ENCODE assay signal across 15 mouse cellular contexts in genomic region chr5:14360446-14360845, GRCm38 (mm10).
"Had no signal": no experiment of that assay in that cellular context is flagged by ENCODE, and none has a peak within 500 bp of the region (broad histone marks: within the 10 kb centered on the region; RNA-seq: fewer than 3 reads in every experiment).

No protein-coding gene starts in this region.

- H3K4me2 ChIP-seq: liver, embryonic 13.5 days; neural tube, embryonic 15.5 days had no signal

- H3K36me3 ChIP-seq: liver, embryonic 13.5 days; midbrain, embryonic 10.5 days; neural tube, embryonic 15.5 days had no signal

- H3K9ac ChIP-seq: liver, embryonic 13.5 days; liver, postnatal 0 days; neural tube, embryonic 15.5 days had no signal

- ATAC-seq: liver, postnatal 0 days had no signal

- H3K9me3 ChIP-seq: liver, embryonic 13.5 days; midbrain, embryonic 10.5 days; neural tube, embryonic 15.5 days had no signal

- H3K4me1 ChIP-seq: liver, embryonic 13.5 days; midbrain, embryonic 10.5 days; neural tube, embryonic 15.5 days had no signal

- H3K4me3 ChIP-seq: layer of hippocampus, adult 2 months; liver, embryonic 13.5 days; midbrain, embryonic 10.5 days; myocyte; neural tube, embryonic 15.5 days had no signal

- H3K27me3 ChIP-seq: liver, embryonic 13.5 days; neural tube, embryonic 15.5 days had no signal

- DNase-seq: kidney, adult 18-20 months; kidney, postnatal 25 days; liver; liver, embryonic 13.5 days; liver, postnatal 0 days; midbrain, embryonic 14.5 days; retina, postnatal 1 day; right cerebral cortex, postnatal 4 days; spleen, adult 18-20 months; thymus, adult 18-20 months; thymus, postnatal 14 days had no signal

- H3K27ac ChIP-seq: layer of hippocampus, adult 2 months; liver, embryonic 13.5 days; midbrain, embryonic 10.5 days; neural tube, embryonic 15.5 days had no signal
